Mouse (Mus musculus) megakaryocyte, embryonic 14.5 days (primary cell): ENCODE results near the gene Stox2.

Experiments
- FLI1 ChIP-seq: IDR thresholded peaks from 2 replicates; pipeline ENCODE4 v1.6.1; 2012; ENCODE audit warnings: low read length, inconsistent platforms, mixed read lengths
- GATA1 ChIP-seq: IDR thresholded peaks from 3 replicates; pipeline ENCODE4 v1.6.1; 2012; ENCODE audit warnings: mixed read lengths, low read length, inconsistent platforms, borderline replicate concordance

DNA sequence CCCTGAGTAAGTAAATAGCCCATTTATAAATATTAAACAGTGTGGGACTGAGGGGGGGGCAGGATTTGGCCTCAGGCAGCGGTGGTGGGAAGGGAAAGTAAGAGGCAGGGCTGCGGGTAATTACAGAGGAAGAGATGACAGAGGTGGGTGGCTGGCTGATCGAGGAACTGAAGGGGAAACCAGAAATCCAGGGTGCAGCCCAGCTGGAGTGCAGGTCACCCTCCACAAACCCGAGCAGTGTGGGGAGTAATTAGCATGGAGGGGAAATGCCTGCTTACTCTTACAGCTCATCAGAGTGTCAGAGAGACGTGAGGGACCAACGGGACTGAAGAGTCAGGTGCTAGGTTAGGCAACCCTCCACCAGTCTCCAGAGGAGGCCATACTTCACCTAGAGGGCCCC is 98.4 kb downstream of the Stox2 start:
- TF ChIP-seq GATA1 (no peak), FLI1 (no peak)
